Mouse (Mus musculus) C2C12 (cell line): ENCODE results near the gene Ppp1r21.

ENCODE experiments used
- CTCF ChIP-seq: IDR thresholded peaks from one replicate; pipeline ENCODE4 v1.5.1; 2011; ENCODE audit not compliant: control insufficient read depth, insufficient read depth, insufficient read length
- FOSL1 ChIP-seq: IDR thresholded peaks from one replicate; pipeline ENCODE4 v1.8.0; 2011; ENCODE audit warnings: mild to moderate bottlenecking, low read length; ENCODE audit not compliant: poor library complexity, insufficient read depth, severe bottlenecking
- MAX ChIP-seq: IDR thresholded peaks from one replicate; pipeline ENCODE4 v1.6.1; 2011; ENCODE audit warnings: mild to moderate bottlenecking, control low read depth
- MYOD1 ChIP-seq: IDR thresholded peaks from one replicate; pipeline ENCODE4 v1.6.1; 2011; ENCODE audit warnings: low read depth; ENCODE audit not compliant: control insufficient read depth, insufficient read length
- MYOG ChIP-seq: IDR thresholded peaks from one replicate; pipeline ENCODE4 v1.6.1; 2011; ENCODE audit not compliant: control insufficient read depth, insufficient read length; ENCODE audit errors: extremely low read depth
- USF1 ChIP-seq: IDR thresholded peaks from one replicate; pipeline ENCODE4 v1.6.1; 2011; ENCODE audit warnings: low read depth, mild to moderate bottlenecking, control low read depth, moderate library complexity

- TF ChIP-seq CTCF = no peak
- TF ChIP-seq MYOD1 = no peak
- TF ChIP-seq MAX = no peak
- TF ChIP-seq USF1 = no peak
- no peak for TF ChIP-seq MYOG
- no peak for TF ChIP-seq FOSL1
Measured at GRCm38 (mm10) chr17:88481587-88481986, 48.3 kb upstream of the Ppp1r21 start.
